Mouse (Mus musculus) heart, postnatal 36 days (tissue): ENCODE data around the gene Pcp4. TPM values are rescaled to one million over a fixed set of nuclear protein-coding genes. Genes with fewer than 3 reads are reported as not detected.
"Not testable (repeated sequence)": the region's sequence is repeated elsewhere in the genome, so short reads cannot be mapped to it uniquely, and the experiment has no call there.

Experiments used
- DNase-seq, 2 experiments: peaks; one replicate each; pipeline ENCODE4 v3.0.0; 2021 to 2022
- intact Hi-C: fragments of 180-260 bp; cut with DNase I; formaldehyde crosslinking; loops from one replicate; pipeline ENCODE4 v1.15.1; 2025
- total RNA-seq, 2 experiments: library from RNA; stranded (reverse); gene quantifications; 2 replicates each; pipeline ENCODE4 v1.2.3; 2021

Pcp4 gene
- total RNA-seq, result 1 to 10 TPM; 2.2 to 3.6 TPM

DNA sequence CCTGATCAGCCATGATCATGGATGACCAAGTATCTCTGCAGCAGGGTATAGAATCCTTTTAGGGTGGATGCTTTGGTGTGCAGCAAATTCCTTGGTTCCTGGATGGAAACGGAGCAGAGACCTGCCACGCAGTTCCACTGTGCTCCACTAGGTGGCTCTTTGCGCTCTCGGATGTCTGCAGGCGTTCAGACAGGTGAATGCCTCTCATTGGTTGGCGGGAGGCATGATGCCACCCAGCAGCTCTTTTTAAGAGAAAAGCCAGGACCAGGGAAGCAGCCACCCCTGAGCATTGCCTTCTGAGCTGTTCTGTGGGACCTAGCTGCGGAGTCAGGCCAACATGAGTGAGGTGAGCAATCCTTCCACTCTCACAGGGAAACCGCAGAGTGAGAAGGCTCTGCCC, at the start of gene Pcp4:
TSS of gene Pcp4 (plus strand) at position 162 of the 400 bp plus-strand sequence.
- intact Hi-C loops, result loop anchor here (1.0 kb wide), 2 partner anchors 144 to 204 kb away; no protein-coding TSS in a partner anchor
- DNase-seq, result peak; percentile 55 to 77

DNA sequence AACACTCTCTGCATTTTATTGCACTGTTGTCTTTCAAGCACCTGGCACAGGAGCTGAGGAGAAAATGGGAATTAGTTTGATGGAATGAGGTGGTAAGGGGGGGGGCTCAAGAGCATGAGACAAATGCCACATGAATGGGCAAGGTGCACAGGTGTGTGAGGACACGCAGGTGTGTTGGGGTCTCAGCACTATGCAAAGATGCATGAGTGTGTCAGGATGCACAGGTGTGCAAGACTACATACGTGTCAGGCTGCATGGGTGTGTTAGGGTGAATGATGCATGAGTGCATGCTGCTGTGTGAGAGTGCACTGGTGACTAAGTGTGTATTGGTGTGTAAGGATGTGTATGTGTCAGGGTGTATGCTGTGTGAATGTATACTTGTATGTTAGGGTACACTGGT, 42.4 kb upstream of the Pcp4 start:
- intact Hi-C loops, result no loop called here
- no peak for DNase-seq

GRCm38 (mm10) chr16:96426671-96427070, 40.7 kb upstream of the Pcp4 start:
- intact Hi-C loops, result no loop called here
- no peak for DNase-seq

DNA sequence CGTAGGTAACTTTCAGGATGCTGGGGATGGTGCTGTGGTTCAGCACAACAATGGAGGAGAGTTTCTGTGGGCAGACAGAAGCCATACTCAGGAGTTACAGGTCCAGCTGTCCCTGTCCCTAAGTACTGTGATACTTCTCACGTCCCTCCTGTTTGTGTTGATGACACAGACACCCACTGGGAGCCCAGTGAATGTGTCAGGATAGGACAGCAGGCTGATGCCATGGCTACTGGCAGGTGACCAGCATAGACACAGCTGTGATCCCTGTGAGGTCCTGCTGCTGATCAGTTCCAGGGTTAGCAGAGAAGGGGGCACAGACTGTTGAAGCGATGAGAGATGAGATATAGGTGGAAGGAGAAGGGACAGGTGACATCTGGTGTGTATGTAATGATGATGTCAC, 38.4 kb upstream of the Pcp4 start:
- DNase-seq, result no peak

GRCm38 (mm10) chr16:96433266-96433665, 34.1 kb upstream of the Pcp4 start:
- DNase-seq, result no peak

More for the DNA sequence above, 38.4 kb upstream of the Pcp4 start:
- intact Hi-C loops, result no loop called here

DNA sequence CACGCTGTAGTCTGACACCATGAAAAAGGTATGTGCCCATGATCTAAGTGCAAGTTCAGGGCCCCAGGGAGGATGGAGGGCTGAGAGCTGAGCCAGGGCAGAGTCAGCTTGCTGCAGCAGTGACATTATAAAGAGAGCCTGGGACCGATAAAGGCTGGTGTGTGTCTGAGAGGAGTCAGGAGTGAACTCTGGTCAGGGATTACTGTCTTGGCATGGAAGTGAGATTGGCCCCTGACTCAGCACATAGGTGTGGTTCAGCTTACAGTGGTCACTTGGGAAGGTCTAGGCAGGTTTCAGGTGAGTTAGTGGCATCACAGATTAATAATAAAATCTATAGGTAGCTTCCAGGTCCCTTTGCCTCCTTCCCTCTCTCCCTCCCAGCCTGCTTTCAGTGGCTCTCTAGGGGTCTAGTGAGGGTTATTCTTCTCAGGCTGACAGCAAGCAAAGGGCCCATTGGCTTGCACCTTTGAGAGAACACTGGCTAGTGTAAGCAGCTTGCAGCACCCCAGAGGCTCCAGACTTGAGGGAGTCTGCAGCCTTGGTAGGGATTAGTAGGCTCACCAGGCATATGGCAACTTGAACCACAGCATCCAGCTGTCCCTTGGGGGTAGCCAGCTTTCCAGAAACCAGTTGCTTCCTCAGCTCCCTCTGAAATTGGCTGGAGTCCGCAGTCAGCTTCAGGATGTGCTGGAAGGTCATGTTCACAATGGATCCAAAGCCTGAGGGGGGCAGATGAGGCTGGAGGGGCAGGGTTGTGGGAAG, 33.2 kb upstream of the Pcp4 start:
- intact Hi-C loops, result no loop called here
- DNase-seq, result no peak

More at GRCm38 (mm10) chr16:96433266-96433665, 34.1 kb upstream of the Pcp4 start:
- intact Hi-C loops, result no loop called here

DNA sequence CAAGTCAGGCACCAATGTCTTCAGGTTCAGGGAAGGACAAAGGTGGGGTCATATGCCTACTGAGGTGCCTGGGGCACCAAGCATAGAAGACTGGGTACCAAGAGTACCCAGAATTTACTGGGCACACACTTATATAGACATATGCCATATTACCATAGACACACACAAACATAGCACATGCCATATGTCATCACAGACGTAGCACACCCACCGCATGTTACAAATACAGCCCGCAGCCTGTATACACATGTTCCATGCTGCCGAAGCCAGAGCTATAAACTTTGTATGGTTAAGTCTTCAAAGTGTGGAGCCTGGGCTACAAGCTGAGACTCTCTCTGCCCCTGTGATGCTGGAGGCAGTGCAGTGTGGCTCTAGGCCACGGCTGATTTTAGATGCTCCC, 28.5 kb upstream of the Pcp4 start:
- intact Hi-C loops, result no loop called here
- DNase-seq, result no peak

DNA sequence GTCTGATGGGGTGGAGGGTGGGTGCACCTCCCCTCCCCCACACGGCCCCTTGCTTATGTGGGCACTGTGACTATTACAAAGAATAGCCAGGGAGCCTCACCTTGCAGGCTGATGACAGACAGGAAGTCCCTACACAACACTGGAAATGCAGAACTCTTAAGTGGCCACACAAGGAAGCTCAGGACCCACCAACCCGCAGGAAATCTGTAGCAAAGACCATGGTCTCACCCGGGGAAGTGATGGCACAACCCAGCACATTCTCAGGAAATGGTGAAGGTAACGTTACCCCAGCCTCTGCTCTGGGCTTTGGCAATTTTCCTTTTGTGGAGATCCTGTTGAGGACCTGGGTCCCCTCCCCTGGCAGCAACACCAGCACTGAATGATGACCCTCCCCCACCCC, 27.7 kb upstream of the Pcp4 start:
- intact Hi-C loops, result no loop called here
- no peak for DNase-seq

DNA sequence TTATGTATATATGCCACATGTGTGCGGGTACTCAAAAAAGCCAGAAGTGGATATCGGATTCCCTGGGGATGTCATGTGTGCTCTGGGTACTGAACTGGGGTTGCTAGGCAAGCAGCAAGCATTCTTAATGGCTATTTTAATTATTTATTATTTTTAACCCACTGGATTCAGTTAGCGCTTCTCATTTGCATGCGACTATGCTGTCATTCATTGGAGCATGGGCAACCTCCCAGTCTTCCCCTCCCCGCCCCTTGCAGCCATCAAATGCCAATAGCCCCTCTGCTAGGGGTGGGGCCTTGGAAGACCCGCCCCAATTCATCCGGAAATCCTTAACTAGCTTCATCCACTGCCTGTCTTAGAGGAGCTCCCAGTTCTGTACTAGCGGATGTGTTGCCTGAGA, 26.5 kb upstream of the Pcp4 start:
- intact Hi-C loops, result no loop called here
- DNase-seq, result no peak

DNA sequence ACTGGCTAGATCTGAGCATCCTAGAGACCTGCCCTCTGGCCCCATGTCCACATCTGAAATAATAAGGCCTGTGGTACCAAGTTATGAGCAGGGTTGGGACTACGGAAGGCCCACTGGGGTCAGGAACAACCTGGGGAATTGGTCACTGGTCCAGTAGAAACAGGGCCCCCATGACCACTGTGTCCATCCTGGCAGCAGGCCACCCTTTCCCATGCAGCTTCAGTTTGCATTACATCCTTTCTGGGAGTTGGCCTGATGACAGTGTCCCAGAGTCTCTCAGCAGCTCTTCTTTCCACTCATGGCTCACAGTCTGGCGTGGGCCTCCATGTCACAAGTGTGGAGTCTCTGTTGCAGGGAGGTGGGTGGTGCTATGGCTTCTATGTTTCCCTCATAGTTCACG, 25.6 kb upstream of the Pcp4 start:
- DNase-seq, result no peak
- intact Hi-C loops, result no loop called here

DNA sequence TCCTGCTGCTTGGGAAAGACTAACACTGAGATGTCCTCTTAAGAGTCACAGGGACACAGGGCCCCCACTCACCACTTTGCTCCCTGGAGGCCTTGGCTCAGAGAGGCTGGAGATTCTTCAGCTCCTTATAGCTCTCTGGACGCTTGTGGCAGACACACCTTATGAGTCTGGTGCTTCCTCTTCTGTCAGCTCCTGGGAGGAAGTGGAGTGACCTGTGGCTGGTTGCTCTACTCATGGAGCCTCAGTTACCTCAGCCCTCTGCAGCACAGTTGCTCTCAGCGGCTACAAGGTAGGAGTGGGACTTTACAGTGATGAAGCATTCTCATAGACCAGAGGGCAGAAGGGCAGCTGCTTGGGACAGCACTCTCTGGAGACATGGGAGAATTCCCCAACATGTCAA, 23.9 kb upstream of the Pcp4 start, which contains the start of gene Itgb2l:
TSS of gene Itgb2l (minus strand) at position 152 of the 400 bp plus-strand sequence.
- intact Hi-C loops, result no loop called here
- no peak for DNase-seq

GRCm38 (mm10) chr16:96450871-96451270, 16.5 kb upstream of the Pcp4 start:
- DNase-seq, intact Hi-C loops: not testable (repeated sequence)

DNA sequence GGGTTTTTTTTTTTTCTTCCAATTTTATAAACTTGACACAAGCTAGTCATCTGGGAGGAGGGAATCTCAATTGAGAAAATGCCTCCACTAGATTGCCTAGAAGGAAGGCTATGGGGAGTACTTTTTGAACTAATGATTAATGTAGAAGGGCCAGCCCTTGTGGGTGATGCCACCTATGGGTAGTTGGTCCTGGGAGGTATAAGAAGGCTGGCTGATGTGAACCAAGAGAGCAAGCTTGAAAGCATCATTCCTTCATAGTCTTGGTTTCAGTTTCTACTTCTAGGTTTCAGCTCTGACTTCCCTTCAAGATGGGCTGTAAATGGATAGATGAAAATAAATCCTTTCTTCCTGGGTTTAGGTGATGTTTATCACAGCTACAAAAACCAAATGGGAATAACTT, 13.3 kb upstream of the Pcp4 start:
- DNase-seq, result no peak
- intact Hi-C loops, result no loop called here

DNA sequence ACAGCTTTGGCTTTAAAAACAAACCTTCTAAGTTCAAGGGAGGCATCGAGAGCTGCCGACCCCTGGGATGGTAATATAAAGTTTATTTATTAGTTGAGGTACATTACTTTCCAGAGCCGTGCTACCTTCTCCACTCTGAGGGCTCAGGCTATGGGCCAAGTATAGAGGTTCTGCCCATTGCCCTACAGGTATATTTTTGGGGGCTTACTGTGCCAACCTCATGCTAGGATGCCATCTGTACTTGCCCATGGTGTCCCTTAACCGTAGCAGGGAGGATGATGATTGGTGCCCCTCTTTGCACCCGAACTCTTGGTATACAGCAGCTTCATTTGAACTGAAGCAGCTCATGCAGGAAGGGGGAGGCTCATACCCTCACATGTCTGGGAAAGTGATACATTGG, 9.8 kb upstream of the Pcp4 start:
- intact Hi-C loops, result loop anchor here (5.0 kb wide), 1 partner anchor 780 kb away; no protein-coding TSS in a partner anchor
- no peak for DNase-seq

- DNase-seq, result no peak
- intact Hi-C loops, result loop anchor here (5.0 kb wide), 1 partner anchor 782 kb away; no protein-coding TSS in a partner anchor
Measured at GRCm38 (mm10) chr16:96459356-96459755, 8.1 kb upstream of the Pcp4 start.

DNA sequence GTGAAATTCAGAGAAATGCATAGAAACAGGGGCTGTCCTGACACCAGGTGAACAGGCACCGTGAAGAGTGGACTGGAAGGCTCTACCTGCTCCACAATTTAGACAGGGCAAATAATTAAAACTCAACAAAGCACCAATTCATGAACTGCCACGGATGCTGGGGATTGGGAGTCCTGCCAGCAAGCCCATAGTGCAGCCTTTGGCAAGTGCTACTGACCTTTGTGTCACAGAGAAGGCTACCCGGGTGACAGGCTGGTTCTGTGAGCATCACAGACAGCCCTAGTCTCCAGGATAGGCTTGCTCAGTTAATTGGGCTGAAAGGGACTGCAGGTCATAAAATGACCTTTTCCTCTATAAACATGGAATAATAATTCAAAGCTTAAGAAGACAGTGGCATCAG, 6.6 kb upstream of the Pcp4 start:
- DNase-seq, result no peak

DNA sequence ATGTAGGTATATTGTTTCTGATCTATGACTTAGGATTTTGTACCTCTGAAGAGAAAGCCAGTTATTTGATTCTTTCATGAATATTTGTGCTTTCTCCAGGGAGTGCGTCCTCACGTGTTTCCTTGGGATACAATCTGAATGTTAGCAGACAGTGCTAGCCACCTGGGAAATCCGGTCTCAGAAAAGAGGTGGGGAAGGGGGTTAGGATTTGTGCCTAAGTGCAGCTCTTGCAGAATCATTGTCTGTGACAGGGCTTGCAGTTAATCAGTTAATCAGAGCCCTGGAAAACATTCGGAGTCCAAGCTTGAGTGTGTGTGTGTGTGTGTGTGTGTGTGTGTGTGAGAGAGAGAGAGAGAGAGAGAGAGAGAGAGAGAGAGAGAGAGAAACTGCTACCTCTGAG, 605 bp downstream of the Pcp4 start:
- no peak for DNase-seq
- intact Hi-C loops, result no loop called here

More for the DNA sequence above, 6.6 kb upstream of the Pcp4 start:
- intact Hi-C loops, result no loop called here

GRCm38 (mm10) chr16:96468698-96469097, 1.3 kb downstream of the Pcp4 start:
- intact Hi-C loops, result no loop called here
- peak; percentile 8 to 13 for DNase-seq

DNA sequence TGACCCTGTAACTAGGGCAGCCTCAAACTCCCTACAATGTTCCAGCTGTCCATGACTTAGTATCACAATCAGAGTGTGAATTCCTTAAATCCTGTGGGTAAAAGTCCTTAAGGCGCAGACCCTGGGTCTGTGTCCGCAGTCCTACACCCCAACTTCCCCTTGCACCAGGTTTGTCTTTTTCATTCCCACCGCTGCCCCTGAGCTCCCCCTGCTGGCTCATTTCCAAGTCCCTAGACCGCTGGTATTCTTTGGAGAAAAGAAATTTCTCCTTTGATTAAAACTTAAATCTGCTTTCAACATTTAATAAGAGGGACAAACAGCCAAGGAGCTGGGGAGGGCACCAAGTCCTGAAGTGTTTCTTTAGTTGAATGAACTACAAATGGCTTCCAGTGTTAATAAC, 2.2 kb downstream of the Pcp4 start:
- DNase-seq, result no peak
- intact Hi-C loops, result no loop called here

- intact Hi-C loops, result no loop called here
- no peak for DNase-seq
Measured at GRCm38 (mm10) chr16:96472361-96472760, 5.0 kb downstream of the Pcp4 start.

DNA sequence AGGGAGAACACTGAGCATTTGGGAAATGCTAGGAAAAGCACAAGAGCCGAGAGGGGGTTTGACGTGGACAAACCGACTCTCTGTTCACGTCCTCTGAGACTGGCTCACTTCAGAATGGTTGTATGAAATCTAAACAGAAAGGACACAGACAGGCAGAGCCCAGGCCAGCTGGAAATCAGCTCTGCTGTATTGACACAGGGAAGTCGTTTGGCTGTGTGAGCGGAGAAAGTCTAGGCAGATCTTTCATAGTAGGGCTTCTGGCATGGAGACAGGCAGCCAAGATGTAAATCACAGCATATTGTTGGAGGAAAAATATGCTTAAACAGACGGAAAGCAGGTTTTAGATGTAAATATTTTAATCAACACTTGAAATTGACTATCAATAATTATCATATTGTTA, 5.4 kb downstream of the Pcp4 start:
- DNase-seq, result no peak
- intact Hi-C loops, result no loop called here

GRCm38 (mm10) chr16:96474185-96474584, 6.8 kb downstream of the Pcp4 start:
- no peak for DNase-seq
- intact Hi-C loops, result no loop called here
